Mouse (Mus musculus) ES-Bruce4 (cell line): ENCODE data around the gene Msrb1.

ENCODE experiments used
- CTCF ChIP-seq: IDR thresholded peaks from one replicate; pipeline ENCODE4 v1.8.1; 2011; ENCODE audit warnings: low read depth, low read length
- EP300 ChIP-seq: IDR thresholded peaks from 2 replicates; pipeline ENCODE4 v1.6.1; 2011; ENCODE audit warnings: low read depth, low read length; ENCODE audit not compliant: insufficient read depth
- POLR2A ChIP-seq: IDR thresholded peaks from one replicate; pipeline ENCODE4 v1.8.1; 2011; ENCODE audit warnings: low read length; ENCODE audit not compliant: insufficient read depth

- TF ChIP-seq EP300: no peak
- no peak for TF ChIP-seq CTCF
- TF ChIP-seq POLR2A: no peak
These were observed 7.5 kb downstream of the Msrb1 start for GRCm38 (mm10) chr17:24743896-24744295.
